Mouse (Mus musculus) liver, embryonic 14.5 days (tissue): ENCODE results near the gene Txnrd2.

Experiments
- CTCF ChIP-seq: IDR thresholded peaks from 2 replicates; pipeline ENCODE4 v1.5.1; 2016; ENCODE audit warnings: antibody characterized with exemption, low read depth, control low read depth
- EP300 ChIP-seq: IDR thresholded peaks from 2 replicates; pipeline ENCODE4 v1.6.1; 2016; ENCODE audit warnings: antibody characterized with exemption, low read depth

DNA sequence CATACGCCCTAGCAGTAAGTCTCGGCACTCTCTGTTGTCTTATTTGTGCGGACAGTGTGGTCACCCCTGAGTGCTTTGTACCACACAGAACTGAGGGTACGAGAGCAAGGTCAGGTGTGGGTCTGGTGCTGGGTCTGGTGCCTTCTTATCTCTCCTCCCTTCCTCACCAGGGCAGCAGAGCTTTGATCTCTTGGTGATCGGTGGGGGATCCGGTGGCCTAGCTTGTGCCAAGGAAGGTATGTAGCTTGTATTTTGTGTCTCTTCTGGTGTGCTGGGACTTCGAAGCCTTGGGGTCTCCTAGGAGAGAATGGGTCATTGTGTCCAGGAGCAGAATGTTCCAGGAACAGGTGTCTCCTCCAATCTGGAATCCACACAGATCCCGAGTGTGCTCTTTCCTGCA lies 3.5 kb downstream of the Txnrd2 start:
- no peak for TF ChIP-seq CTCF
- TF ChIP-seq EP300 = no peak
